ENCODE assay signal across 14 mouse cellular contexts in the genomic region with DNA sequence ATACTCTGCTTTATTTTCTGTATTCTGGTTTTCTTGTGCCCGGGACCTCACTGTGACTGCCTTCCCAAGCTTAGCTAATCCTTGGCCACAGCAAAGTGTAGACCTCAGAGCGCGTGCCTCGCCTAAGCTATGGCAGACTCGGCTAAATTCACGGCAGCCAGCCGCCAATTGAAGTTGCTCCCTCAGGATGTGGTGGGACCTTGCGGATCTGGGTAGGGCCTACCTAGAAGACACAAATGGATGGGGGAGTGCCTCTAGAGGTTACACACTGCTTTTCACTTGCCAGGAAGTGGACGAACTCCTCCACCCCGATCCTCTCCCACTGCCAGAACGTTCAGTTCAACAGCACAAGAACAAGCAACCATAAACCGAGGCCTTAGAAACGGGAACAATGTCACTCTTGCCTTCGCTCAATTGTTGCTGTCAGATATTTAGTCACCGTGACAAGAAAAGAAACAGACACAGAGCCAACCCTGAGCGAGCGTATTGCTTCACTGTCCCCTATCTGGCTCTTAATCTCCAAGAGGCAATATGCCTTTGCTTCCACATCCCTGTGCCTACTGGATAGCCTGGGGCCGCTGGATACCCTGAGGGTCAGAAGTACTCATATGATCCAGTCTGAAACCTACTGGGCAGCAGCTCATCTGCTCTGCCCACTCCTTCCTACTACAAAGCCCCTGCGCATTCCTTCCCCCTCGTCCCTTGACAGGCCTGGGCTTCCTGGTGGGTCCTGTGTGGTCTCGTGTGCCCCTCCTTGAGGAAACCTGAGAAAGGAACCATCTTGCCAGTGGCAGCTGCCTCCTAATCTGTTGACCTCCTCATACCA.
A peak's percentile ranks its signal among the peaks of the same experiment; 100 is the strongest.
DNase-seq lines count a peak whose midpoint lies in the region; ATAC-seq and TF ChIP-seq lines count a peak whose summit lies in the region.
"Had no signal": no experiment of that assay in that cellular context is flagged by ENCODE, and none has a peak within 500 bp of the region (broad histone marks: within the 10 kb centered on the region; RNA-seq: fewer than 3 reads in every experiment).

No protein-coding gene starts in this region.

- H3K9ac ChIP-seq in CH12.LX (ENCODE audit: insufficient read depth, low read depth), result peak overlapping the region; percentile 37
- H3K9ac ChIP-seq in embryonic facial prominence, embryonic 15.5 days, result no peak overlapping the region
- H3K9ac ChIP-seq: liver, embryonic 13.5 days; neural tube, embryonic 12.5 days had no signal

- DNase-seq in heart, adult 11 months, result peak; percentile 93
- no peak for DNase-seq in heart, adult 9 months (ENCODE audit: low spot score in 2 of 2)
- DNase-seq in CH12.LX (ENCODE audit: extremely low read depth), result peak; percentile 18
- DNase-seq in cerebellum, postnatal 25 days, result no peak
- no peak for DNase-seq in kidney, adult 2 months
- DNase-seq in gastrocnemius, adult 18-20 months (ENCODE audit: low spot score), result no peak
- DNase-seq: cerebellum, adult 9-10 months; gastrocnemius, postnatal 36 days; kidney, adult 9 months; liver, embryonic 13.5 days; thymus, postnatal 4 days had no signal

- H3K4me3 ChIP-seq in CH12.LX (replicated peaks in 1 of 3; ENCODE audit: low read depth in 2 of 3, low read length in 2 of 3, poor library complexity in 1 of 3), result peak overlapping the region; percentile 2 to 39 (median 10)
- no peak overlapping the region for H3K4me3 ChIP-seq in embryonic facial prominence, embryonic 15.5 days (replicated peaks)
- H3K4me3 ChIP-seq in macrophage (ENCODE audit: inconsistent target), result no peak overlapping the region
- H3K4me3 ChIP-seq in kidney, adult 2 months (ENCODE audit: insufficient read depth, low read depth, low read length), result no peak overlapping the region
- H3K4me3 ChIP-seq: liver, embryonic 13.5 days; neural tube, embryonic 12.5 days had no signal

- H3K27ac ChIP-seq in CH12.LX (ENCODE audit: insufficient read depth, low read depth), result peak overlapping the region; percentile 53
- peak overlapping the region; percentile 60 for H3K27ac ChIP-seq in embryonic facial prominence, embryonic 15.5 days (replicated peaks)
- H3K27ac ChIP-seq in macrophage, result 0 out of 2 replicates have a peak overlapping the region, but pooled peaks have one; percentile 2
- H3K27ac ChIP-seq in kidney, adult 2 months (ENCODE audit: insufficient read depth, low read depth, low read length), result no peak overlapping the region
- H3K27ac ChIP-seq: liver, embryonic 13.5 days; neural tube, embryonic 12.5 days had no signal

- H3K9me3 ChIP-seq in CH12.LX (replicated peaks; ENCODE audit: low read length), result no peaks in the 10 kb centered on the region
- no peaks in the 10 kb centered on the region for H3K9me3 ChIP-seq in embryonic facial prominence, embryonic 15.5 days (replicated peaks)
- H3K9me3 ChIP-seq: liver, embryonic 13.5 days; neural tube, embryonic 12.5 days had no signal

- no peak for TF ChIP-seq POLR2A in CH12.LX (IDR thresholded peaks at IDR 0.05; ENCODE audit: low read depth, low read length)
- TF ChIP-seq POLR2A in kidney, adult 2 months (IDR thresholded peaks at IDR 0.05; ENCODE audit: low read depth, low read length), result no peak

- H3K27me3 ChIP-seq in CH12.LX (replicated peaks), result no peaks in the 10 kb centered on the region
- no peaks in the 10 kb centered on the region for H3K27me3 ChIP-seq in embryonic facial prominence, embryonic 15.5 days
- no peaks in the 10 kb centered on the region for H3K27me3 ChIP-seq in kidney, adult 2 months (replicated peaks; ENCODE audit: control insufficient read depth, insufficient read depth, low read length)
- H3K27me3 ChIP-seq: liver, embryonic 13.5 days; neural tube, embryonic 12.5 days had no signal

- H3K36me3 ChIP-seq in CH12.LX (replicated peaks in 1 of 2; ENCODE audit: control insufficient read depth in 1 of 2, insufficient read depth in 1 of 2, low read length in 1 of 2) (no peaks in the 10 kb centered on the region), macrophage (ENCODE audit: inconsistent target) (no peaks in the 10 kb centered on the region)
- H3K36me3 ChIP-seq in embryonic facial prominence, embryonic 15.5 days, result no peaks in the 10 kb centered on the region
- H3K36me3 ChIP-seq in kidney, adult 2 months (ENCODE audit: control insufficient read depth, insufficient read depth, low read length), result no peaks in the 10 kb centered on the region
- H3K36me3 ChIP-seq: liver, embryonic 13.5 days; neural tube, embryonic 12.5 days had no signal

- peaks cover 7 to 55% of the 10 kb centered on the region in 2 experiments for H3K4me1 ChIP-seq in CH12.LX (ENCODE audit: control insufficient read depth in 1 of 2, insufficient read depth in 2 of 2)
- H3K4me1 ChIP-seq in embryonic facial prominence, embryonic 15.5 days, result peaks cover 28% of the 10 kb centered on the region
- H3K4me1 ChIP-seq in kidney, adult 2 months (ENCODE audit: control insufficient read depth, insufficient read depth, low read length), result no peaks in the 10 kb centered on the region
- H3K4me1 ChIP-seq: liver, embryonic 13.5 days; neural tube, embryonic 12.5 days had no signal

- H3K79me2 ChIP-seq in CH12.LX (replicated peaks; ENCODE audit: control insufficient read depth, extremely low read depth, insufficient read depth, poor library complexity, severe bottlenecking) (no peaks in the 10 kb centered on the region), macrophage (ENCODE audit: inconsistent target) (no peaks in the 10 kb centered on the region)

- ATAC-seq in embryonic facial prominence, embryonic 15.5 days (ENCODE audit: insufficient number of reproducible peaks, low FRiP score, low TSS enrichment, low read depth), result no peak

- WGBS in embryonic facial prominence, embryonic 15.5 days, result 69% methylated on average over 21 of the region's 21 CpGs
- WGBS in macrophage (ENCODE audit: missing documents), result 71% methylated on average over 21 of the region's 21 CpGs
- 76% methylated on average over 21 of the region's 21 CpGs for WGBS in kidney, adult 2 months

- dilution Hi-C loops in CH12.LX (cut with MboI; ENCODE audit: extremely low pct_ligation_motif_present, extremely low pct_unique_long_range_greater_than_20kb, low sequenced_read_pairs), result no loop called here

- TF ChIP-seq RAD21 in CH12.LX (IDR thresholded peaks at IDR 0.05; ENCODE audit: low read depth, low read length), result no peak

- TF ChIP-seq CTCF in CH12.LX (conservative IDR thresholded peaks at IDR 0.05 in 1 of 2, IDR thresholded peaks at IDR 0.05 in 1 of 2; ENCODE audit: low read depth in 2 of 2, low read length in 2 of 2), result no peak
- no peak for TF ChIP-seq CTCF in kidney, adult 2 months (conservative IDR thresholded peaks at IDR 0.05; ENCODE audit: insufficient read depth, insufficient read length, low read depth, low read length)

- no peak; the same call in 1 of the 2 replicates for TF ChIP-seq EP300 in CH12.LX (IDR thresholded peaks at IDR 0.05; ENCODE audit: low read length)

- peak overlapping the region; percentile 48 for H3K4me2 ChIP-seq in CH12.LX (ENCODE audit: insufficient read depth, low read depth, poor library complexity, severe bottlenecking)
- peak overlapping the region; percentile 2; the same call in 1 of the 2 replicates for H3K4me2 ChIP-seq in embryonic facial prominence, embryonic 15.5 days (replicated peaks)
- H3K4me2 ChIP-seq: liver, embryonic 13.5 days; neural tube, embryonic 12.5 days had no signal

- in situ Hi-C loops in CH12.LX (cut with MboI; ENCODE audit: low pct_ligation_motif_present, low pct_unique_long_range_greater_than_20kb, low sequenced_read_pairs), result loop anchor here (5.0 to 10.0 kb wide), 3 partner anchors 61 to 181 kb away; a partner anchor contains a TSS

TF ChIP-seq in CH12.LX, 34 proteins besides CTCF, POLR2A, EP300 and RAD21:
- TF ChIP-seq MXI1 (IDR thresholded peaks at IDR 0.05; ENCODE audit: low read depth, low read length), result no peak
- TF ChIP-seq NRF1 (IDR thresholded peaks at IDR 0.05; ENCODE audit: low read depth, low read length), result peak; percentile 26; the same call in 1 of the 2 replicates
- 0 out of 2 replicates have a peak, but pooled peaks have one; percentile 47 for TF ChIP-seq CHD1 (IDR thresholded peaks at IDR 0.05; ENCODE audit: low read depth, low read length)
- TF ChIP-seq ELF1 (IDR thresholded peaks at IDR 0.05; ENCODE audit: low read depth, low read length), result peak; percentile 35

Comparison
In these comparisons a context has a peak if more than half of its experiments do, and no peak if none do; other contexts are left out.
1. DNase-seq: peak in heart, adult 11 months (single experiment) and CH12.LX (single experiment); none in heart, adult 9 months (0 of 2), cerebellum, postnatal 25 days (0 of 2), kidney, adult 2 months (single experiment) and gastrocnemius, adult 18-20 months (single experiment).
2. H3K4me3 ChIP-seq: peak in CH12.LX (3 of 3); none in embryonic facial prominence, embryonic 15.5 days (single experiment), macrophage (single experiment) and kidney, adult 2 months (single experiment).